10 mouse cellular contexts compared by ENCODE assay signal in genomic region chr19:6260428-6260827, GRCm38 (mm10). TPM values are rescaled to one million over a fixed set of nuclear protein-coding genes. Genes with fewer than 3 reads are reported as not detected.
DNase-seq lines count a peak whose midpoint lies in the region; ATAC-seq and TF ChIP-seq lines count a peak whose summit lies in the region.
"Had no signal": no experiment of that assay in that cellular context is flagged by ENCODE, and none has a peak within 500 bp of the region (broad histone marks: within the 10 kb centered on the region; RNA-seq: fewer than 3 reads in every experiment).

No protein-coding gene starts in this region.

- no peak for TF ChIP-seq POLR2A in bone marrow macrophage, adult 2 months (IDR thresholded peaks at IDR 0.05; ENCODE audit: borderline replicate concordance, low read depth, low read length)

- peaks cover 75% of the 10 kb centered on the region for H3K36me3 ChIP-seq in hindbrain, embryonic 10.5 days
- H3K36me3 ChIP-seq in hindbrain, embryonic 16.5 days (ENCODE audit: control insufficient read depth, insufficient read depth, low read length), result peaks cover 47% of the 10 kb centered on the region
- H3K36me3 ChIP-seq in liver, embryonic 14.5 days (replicated peaks; ENCODE audit: control insufficient read depth, insufficient read depth, low read depth), result peaks cover 3% of the 10 kb centered on the region
- peaks cover 28% of the 10 kb centered on the region for H3K36me3 ChIP-seq in intestine, embryonic 16.5 days (ENCODE audit: control insufficient read depth, insufficient read depth, low read length)

- no peaks in the 10 kb centered on the region for H3K27me3 ChIP-seq in hindbrain, embryonic 10.5 days (ENCODE audit: insufficient read depth, poor library complexity, severe bottlenecking)
- no peaks in the 10 kb centered on the region for H3K27me3 ChIP-seq in hindbrain, embryonic 16.5 days (replicated peaks; ENCODE audit: control insufficient read depth, insufficient read depth, low read length)
- H3K27me3 ChIP-seq in liver, embryonic 14.5 days (ENCODE audit: control insufficient read depth, insufficient read depth, low read length), result no peaks in the 10 kb centered on the region
- H3K27me3 ChIP-seq in intestine, embryonic 16.5 days (replicated peaks; ENCODE audit: control insufficient read depth, insufficient read depth, low read length), result no peaks in the 10 kb centered on the region
- H3K27me3 ChIP-seq: megakaryocyte, embryonic 14.5 days had no signal

- peak; percentile 63 for TF ChIP-seq CTCF in bone marrow macrophage, adult 2 months (IDR thresholded peaks at IDR 0.05; ENCODE audit: low read depth, low read length)
- peak; percentile 53 for TF ChIP-seq CTCF in liver, embryonic 14.5 days (IDR thresholded peaks at IDR 0.05; ENCODE audit: low read depth)

- no peaks in the 10 kb centered on the region for H3K9me3 ChIP-seq in hindbrain, embryonic 10.5 days
- no peaks in the 10 kb centered on the region for H3K9me3 ChIP-seq in hindbrain, embryonic 16.5 days (ENCODE audit: control insufficient read depth, low read length)
- H3K9me3 ChIP-seq in liver, embryonic 14.5 days (ENCODE audit: control insufficient read depth, low read length), result no peaks in the 10 kb centered on the region
- H3K9me3 ChIP-seq in intestine, embryonic 16.5 days (ENCODE audit: control insufficient read depth, low read length), result no peaks in the 10 kb centered on the region

- no peak overlapping the region for H3K9ac ChIP-seq in hindbrain, embryonic 16.5 days (ENCODE audit: low read depth, low read length)
- no peak overlapping the region for H3K9ac ChIP-seq in liver, embryonic 14.5 days (replicated peaks)
- H3K9ac ChIP-seq in intestine, embryonic 16.5 days (ENCODE audit: low read depth, low read length), result no peak overlapping the region

- peak overlapping the region; percentile 6; the same call in 1 of the 2 replicates for H3K27ac ChIP-seq in hindbrain, embryonic 10.5 days
- H3K27ac ChIP-seq in hindbrain, embryonic 16.5 days (ENCODE audit: low read depth, low read length), result no peak overlapping the region
- no peak overlapping the region for H3K27ac ChIP-seq in bone marrow macrophage, adult 2 months (ENCODE audit: insufficient read depth, low read depth, low read length)
- H3K27ac ChIP-seq in liver, embryonic 14.5 days, result no peak overlapping the region
- no peak overlapping the region for H3K27ac ChIP-seq in intestine, embryonic 16.5 days (ENCODE audit: low read length)
- H3K27ac ChIP-seq: forebrain, embryonic 10.5 days had no signal

- no peaks in the 10 kb centered on the region for H3K4me1 ChIP-seq in hindbrain, embryonic 10.5 days (replicated peaks)
- H3K4me1 ChIP-seq in hindbrain, embryonic 16.5 days (ENCODE audit: control insufficient read depth, insufficient read depth, low read depth, low read length), result no peaks in the 10 kb centered on the region
- 0 out of 2 replicates have a peak, but pooled peaks cover 2% of the 10 kb centered on the region for H3K4me1 ChIP-seq in bone marrow macrophage, adult 2 months (ENCODE audit: control insufficient read depth, insufficient read depth, low read length)
- peaks cover 0 to 4% of the 10 kb centered on the region in 2 experiments; a peak in 1 of 4 replicates for H3K4me1 ChIP-seq in liver, embryonic 14.5 days (replicated peaks; ENCODE audit: control insufficient read depth in 2 of 2, insufficient read depth in 2 of 2, low read length in 1 of 2)
- H3K4me1 ChIP-seq in intestine, embryonic 16.5 days (ENCODE audit: control insufficient read depth, insufficient read depth, low read length), result peaks cover 3% of the 10 kb centered on the region; the same call in 1 of the 2 replicates
- H3K4me1 ChIP-seq: forebrain, embryonic 10.5 days had no signal

- no peak for ATAC-seq in hindbrain, embryonic 16.5 days
- ATAC-seq in liver, embryonic 14.5 days (ENCODE audit: insufficient read depth), result no peak
- ATAC-seq in intestine, embryonic 16.5 days, result no peak

- no peak overlapping the region for H3K4me2 ChIP-seq in hindbrain, embryonic 16.5 days (ENCODE audit: low read length)
- H3K4me2 ChIP-seq in liver, embryonic 14.5 days (ENCODE audit: low read depth), result no peak overlapping the region
- H3K4me2 ChIP-seq in intestine, embryonic 16.5 days (ENCODE audit: low read depth, low read length), result no peak overlapping the region

- H3K4me3 ChIP-seq in hindbrain, embryonic 10.5 days, result no peak overlapping the region
- H3K4me3 ChIP-seq in hindbrain, embryonic 16.5 days (ENCODE audit: low read length), result no peak overlapping the region
- no peak overlapping the region for H3K4me3 ChIP-seq in bone marrow macrophage, adult 2 months (ENCODE audit: insufficient read depth, low read length)
- no peak overlapping the region for H3K4me3 ChIP-seq in liver, embryonic 14.5 days (ENCODE audit: insufficient read depth in 1 of 2, low read depth in 2 of 2, low read length in 2 of 2)
- H3K4me3 ChIP-seq in intestine, embryonic 16.5 days (ENCODE audit: low read length), result no peak overlapping the region
- H3K4me3 ChIP-seq: forebrain, embryonic 10.5 days; megakaryocyte, embryonic 14.5 days had no signal

- DNase-seq in hindbrain, embryonic 10.5 days (ENCODE audit: low spot score), result peak; percentile 20
- peak; percentile 52 for DNase-seq in A20 (ENCODE audit: low read depth, low spot score)
- no peak for DNase-seq in liver, embryonic 14.5 days (ENCODE audit: low read depth in 3 of 3, low spot score in 3 of 3)
- DNase-seq in urinary bladder, postnatal 10 days (ENCODE audit: low spot score), result no peak
- DNase-seq in urinary bladder, adult 2 months (ENCODE audit: low spot score), result no peak

- no peak for TF ChIP-seq EP300 in liver, embryonic 14.5 days (IDR thresholded peaks at IDR 0.05; ENCODE audit: low read depth)

- 68% methylated on average over 2 of the region's 2 CpGs for WGBS in hindbrain, embryonic 10.5 days
- 76% methylated on average over 2 of the region's 2 CpGs for WGBS in hindbrain, embryonic 16.5 days
- WGBS in liver, embryonic 14.5 days (ENCODE audit: insufficient replicate concordance), result 63% methylated on average over 2 of the region's 2 CpGs
- WGBS in intestine, embryonic 16.5 days, result 69% methylated on average over 2 of the region's 2 CpGs

RNA-seq across cellular contexts. Expression of gene Ehd1, which starts 16.1 kb away (rescaled TPM):
- polyA plus RNA-seq in hindbrain, embryonic 10.5 days (2016; fragmentation: Nextera tagmentation; extraction: Ambion mirVana), result 87.8 and 103 TPM in 2 replicates
- polyA plus RNA-seq in hindbrain, embryonic 16.5 days (2015; fragmentation: Nextera tagmentation; extraction: Ambion mirVana), result 105 and 113 TPM in 2 replicates
- 91.9 and 96.3 TPM in 2 replicates for polyA plus RNA-seq in bone marrow macrophage, adult 2 months (2012; ENCODE audit: insufficient read depth, insufficient read length, missing spikeins)
- polyA plus RNA-seq in liver, embryonic 14.5 days (2012; rRNA removed), result 65.3 and 81.6 TPM in 2 replicates
- polyA plus RNA-seq in liver, embryonic 14.5 days (2014; fragmentation: Nextera tagmentation; extraction: Ambion mirVana), result 38.0 and 49.6 TPM in 2 replicates
- 73.6 and 86.5 TPM in 2 replicates for polyA plus RNA-seq in urinary bladder, adult 2 months (2012; rRNA removed)
- 135 and 158 TPM in 2 replicates for polyA plus RNA-seq in intestine, embryonic 16.5 days (2015; fragmentation: Nextera tagmentation; extraction: Ambion mirVana)

RNA-seq across cellular contexts. Expression of gene Atg2a, which starts 19.0 kb away (rescaled TPM):
- 10.3 and 14.9 TPM in 2 replicates for polyA plus RNA-seq in hindbrain, embryonic 10.5 days (2016; fragmentation: Nextera tagmentation; extraction: Ambion mirVana)
- polyA plus RNA-seq in hindbrain, embryonic 16.5 days (2015; fragmentation: Nextera tagmentation; extraction: Ambion mirVana), result 11.7 and 16.7 TPM in 2 replicates
- 23.9 and 27.1 TPM in 2 replicates for polyA plus RNA-seq in bone marrow macrophage, adult 2 months (2012; ENCODE audit: insufficient read depth, insufficient read length, missing spikeins)
- 5.0 and 5.4 TPM in 2 replicates for polyA plus RNA-seq in liver, embryonic 14.5 days (2012; rRNA removed)
- polyA plus RNA-seq in liver, embryonic 14.5 days (2014; fragmentation: Nextera tagmentation; extraction: Ambion mirVana), result 4.1 and 4.4 TPM in 2 replicates
- 11.4 and 15.7 TPM in 2 replicates for polyA plus RNA-seq in urinary bladder, adult 2 months (2012; rRNA removed)
- 7.4 and 8.4 TPM in 2 replicates for polyA plus RNA-seq in intestine, embryonic 16.5 days (2015; fragmentation: Nextera tagmentation; extraction: Ambion mirVana)

RNA-seq across cellular contexts. Expression of gene Ppp2r5b, which starts 24.8 kb away (rescaled TPM):
- 37.8 and 53.8 TPM in 2 replicates for polyA plus RNA-seq in hindbrain, embryonic 10.5 days (2016; fragmentation: Nextera tagmentation; extraction: Ambion mirVana)
- polyA plus RNA-seq in hindbrain, embryonic 16.5 days (2015; fragmentation: Nextera tagmentation; extraction: Ambion mirVana), result 161 and 167 TPM in 2 replicates
- 13.7 and 15.4 TPM in 2 replicates for polyA plus RNA-seq in bone marrow macrophage, adult 2 months (2012; ENCODE audit: insufficient read depth, insufficient read length, missing spikeins)
- polyA plus RNA-seq in liver, embryonic 14.5 days (2012; rRNA removed), result 3.2 TPM in 2 replicates
- polyA plus RNA-seq in liver, embryonic 14.5 days (2014; fragmentation: Nextera tagmentation; extraction: Ambion mirVana), result 2.4 and 2.5 TPM in 2 replicates
- polyA plus RNA-seq in urinary bladder, adult 2 months (2012; rRNA removed), result 31.0 and 38.3 TPM in 2 replicates
- 21.0 and 23.5 TPM in 2 replicates for polyA plus RNA-seq in intestine, embryonic 16.5 days (2015; fragmentation: Nextera tagmentation; extraction: Ambion mirVana)

RNA-seq across cellular contexts. Expression of gene Gpha2, which starts 34.2 kb away (rescaled TPM):
- 0.57 TPM in 1 of 2 replicates, not detected in the other for polyA plus RNA-seq in hindbrain, embryonic 10.5 days (2016; fragmentation: Nextera tagmentation; extraction: Ambion mirVana)
- polyA plus RNA-seq in hindbrain, embryonic 16.5 days (2015; fragmentation: Nextera tagmentation; extraction: Ambion mirVana), result not detected in 2 replicates
- polyA plus RNA-seq in bone marrow macrophage, adult 2 months (2012; ENCODE audit: insufficient read depth, insufficient read length, missing spikeins), result not detected in 2 replicates
- not detected in 2 replicates for polyA plus RNA-seq in liver, embryonic 14.5 days (2012; rRNA removed)
- not detected in 2 replicates for polyA plus RNA-seq in liver, embryonic 14.5 days (2014; fragmentation: Nextera tagmentation; extraction: Ambion mirVana)
- polyA plus RNA-seq in urinary bladder, adult 2 months (2012; rRNA removed), result 0.31 and 0.83 TPM in 2 replicates
- 0.23 and 0.65 TPM in 2 replicates for polyA plus RNA-seq in intestine, embryonic 16.5 days (2015; fragmentation: Nextera tagmentation; extraction: Ambion mirVana)

RNA-seq across cellular contexts. Expression of gene Cdc42bpg, which starts 45.8 kb away (rescaled TPM):
- polyA plus RNA-seq in hindbrain, embryonic 10.5 days (2016; fragmentation: Nextera tagmentation; extraction: Ambion mirVana), result 0.29 and 0.37 TPM in 2 replicates
- 0.26 and 0.31 TPM in 2 replicates for polyA plus RNA-seq in hindbrain, embryonic 16.5 days (2015; fragmentation: Nextera tagmentation; extraction: Ambion mirVana)
- 6.9 and 7.0 TPM in 2 replicates for polyA plus RNA-seq in bone marrow macrophage, adult 2 months (2012; ENCODE audit: insufficient read depth, insufficient read length, missing spikeins)
- 2.0 and 2.1 TPM in 2 replicates for polyA plus RNA-seq in liver, embryonic 14.5 days (2012; rRNA removed)
- 0.32 and 0.33 TPM in 2 replicates for polyA plus RNA-seq in liver, embryonic 14.5 days (2014; fragmentation: Nextera tagmentation; extraction: Ambion mirVana)
- polyA plus RNA-seq in urinary bladder, adult 2 months (2012; rRNA removed), result 22.7 and 27.0 TPM in 2 replicates
- 1.2 and 1.5 TPM in 2 replicates for polyA plus RNA-seq in intestine, embryonic 16.5 days (2015; fragmentation: Nextera tagmentation; extraction: Ambion mirVana)

Comparison
In these comparisons a context has a peak if more than half of its experiments do, and no peak if none do; other contexts are left out.
1. DNase-seq: peak in hindbrain, embryonic 10.5 days (single experiment) and A20 (single experiment); none in liver, embryonic 14.5 days (0 of 3), urinary bladder, postnatal 10 days (single experiment) and urinary bladder, adult 2 months (single experiment).